Mouse (Mus musculus) mammary gland, adult 2 months (tissue): Measurements from ENCODE around the gene Dcaf15. TPM values are rescaled to one million over a fixed set of nuclear protein-coding genes. Genes with fewer than 3 reads are reported as not detected.

Source experiments
- polyA plus RNA-seq: library from polyadenylated mRNA; depleted of rRNA; stranded (reverse); fragments of >200 nt; gene quantifications from 2 replicates; pipeline ENCODE4 v1.2.3, GENCODE M21; 2012; ENCODE audit warnings: low replicate concordance; rRNA removed

The Dcaf15 gene
- polyA plus RNA-seq, result 51.1 and 78.9 TPM in 2 replicates

GRCm38 (mm10) chr8:84104697-84105609 lies at the start of gene Dcaf15:
Gene Dcaf15 (minus strand): TSS chr8:84104768.

GRCm38 (mm10) chr8:84147769-84148530 lies 43.4 kb upstream of the Dcaf15 start, which contains the start of the genes Cc2d1a and 4930432K21Rik:
Gene Cc2d1a (minus strand): TSS chr8:84147936.
Gene 4930432K21Rik (plus strand): TSS chr8:84148025.

DNA sequence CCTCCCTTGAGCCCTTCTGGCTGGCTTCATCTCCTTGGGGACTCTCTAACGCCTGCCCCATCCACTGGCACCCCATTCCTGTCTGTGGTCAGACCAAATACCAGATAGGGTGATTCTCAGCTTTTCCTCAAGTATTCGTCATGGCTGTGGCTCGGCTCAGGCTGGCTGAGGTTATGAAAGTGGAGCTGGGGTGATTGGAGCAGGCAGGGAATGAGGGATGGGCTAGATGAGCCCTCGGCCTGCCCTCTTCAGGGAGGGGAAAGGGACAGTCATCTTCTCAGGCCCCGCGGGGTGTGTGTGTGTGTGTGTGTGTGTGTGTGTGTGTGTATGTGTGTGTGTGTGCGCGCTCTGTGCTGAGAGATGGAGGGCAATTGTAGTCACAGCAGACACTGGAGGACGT lies 21.1 kb upstream of the Dcaf15 start, which contains the start of gene Podnl1:
Gene Podnl1, plus strand, starts transcription at position 334 of the 400 bp plus-strand sequence.

GRCm38 (mm10) chr8:84066291-84066930 lies 38.2 kb downstream of the Dcaf15 start, which contains the start of gene Rfx1:
Gene Rfx1 (plus strand): TSS chr8:84066834.

GRCm38 (mm10) chr8:84065037-84065436 lies 39.5 kb downstream of the Dcaf15 start, which contains the start of gene Gm10643:
Gene Gm10643 (minus strand): TSS chr8:84065137.

Other genes starting within 250 kb of the Dcaf15 start
- gene Adgrl1, start 204.7 kb downstream of the Dcaf15 start, polyA plus RNA-seq, result 40.0 and 49.0 TPM in 2 replicates
- 2.4 and 3.7 TPM in 2 replicates for gene Gm10644, start 149.6 kb downstream of the Dcaf15 start, polyA plus RNA-seq
- gene Asf1b, start 149.3 kb downstream of the Dcaf15 start, polyA plus RNA-seq, result 8.2 and 20.3 TPM in 2 replicates
- 102 and 146 TPM in 2 replicates for gene Prkaca, start 131.8 kb downstream of the Dcaf15 start, polyA plus RNA-seq
- 46.9 and 49.2 TPM in 2 replicates for gene Samd1, start 107.1 kb downstream of the Dcaf15 start, polyA plus RNA-seq
- gene 1700067K01Rik, start 103.3 kb downstream of the Dcaf15 start, polyA plus RNA-seq, result 0.55 TPM in 1 of 2 replicates, not detected in the other
- 0.47 and 0.85 TPM in 2 replicates for gene 2210011C24Rik, start 92.6 kb downstream of the Dcaf15 start, polyA plus RNA-seq
- gene Palm3, start 83.3 kb downstream of the Dcaf15 start, polyA plus RNA-seq, result 0.29 and 0.61 TPM in 2 replicates
- 39.9 and 64.5 TPM in 2 replicates for gene Il27ra, start 62.2 kb downstream of the Dcaf15 start, polyA plus RNA-seq
- gene Rln3, start 59.8 kb downstream of the Dcaf15 start, polyA plus RNA-seq, result 0.45 and 4.9 TPM in 2 replicates
- gene Gm10643, start 39.6 kb downstream of the Dcaf15 start, polyA plus RNA-seq, result 0.47 and 1.1 TPM in 2 replicates
- gene Rfx1, start 37.9 kb downstream of the Dcaf15 start, polyA plus RNA-seq, result 26.0 and 50.0 TPM in 2 replicates
- gene Podnl1, start 21.2 kb upstream of the Dcaf15 start, polyA plus RNA-seq, result 3.0 and 7.2 TPM in 2 replicates
- 23.4 and 36.5 TPM in 2 replicates for gene Cc2d1a, start 43.2 kb upstream of the Dcaf15 start, polyA plus RNA-seq
- 0.98 and 1.0 TPM in 2 replicates for gene 4930432K21Rik, start 43.3 kb upstream of the Dcaf15 start, polyA plus RNA-seq
- 0.19 and 0.23 TPM in 2 replicates for gene Nanos3, start 80.4 kb upstream of the Dcaf15 start, polyA plus RNA-seq
- gene Zswim4, start 132.3 kb upstream of the Dcaf15 start, polyA plus RNA-seq, result 16.4 and 26.3 TPM in 2 replicates
- 112 and 138 TPM in 2 replicates for gene D8Ertd738e, start 145.0 kb upstream of the Dcaf15 start, polyA plus RNA-seq
- 52.5 and 169 TPM in 2 replicates for gene Mri1, start 152.6 kb upstream of the Dcaf15 start, polyA plus RNA-seq
- gene Ccdc130, start 165.6 kb upstream of the Dcaf15 start, polyA plus RNA-seq, result 31.4 and 43.9 TPM in 2 replicates